Mouse (Mus musculus): ENCODE measurements around the gene Cacna1f. TPM values are rescaled to one million over a fixed set of nuclear protein-coding genes. Genes with fewer than 3 reads are reported as not detected.

The Cacna1f gene
- polyA plus RNA-seq, 1 experiment = 0.32 TPM

GRCm38 (mm10) chrX:7661086-7661485 is 54.2 kb downstream of the Cacna1f start:
- H3K4me3 ChIP-seq (replicated peaks; ENCODE audit: control insufficient read depth, low read depth, low read length) = no peak overlapping the region
- H3K27ac ChIP-seq (ENCODE audit: control insufficient read depth, insufficient read depth, low read depth, low read length, poor library complexity) = no peak overlapping the region
- 71% methylated on average over 4 of the region's 4 CpGs for WGBS
- TF ChIP-seq CTCF (IDR thresholded peaks at IDR 0.05; ENCODE audit: control insufficient read depth, insufficient read depth, low read length) (no peak), POLR2A (IDR thresholded peaks at IDR 0.05; ENCODE audit: borderline replicate concordance, control insufficient read depth, low read depth, low read length) (no peak)
- no peaks in the 10 kb centered on the region; the same call in 1 of the 2 replicates for H3K4me1 ChIP-seq (ENCODE audit: control insufficient read depth, insufficient read depth, low read length)

DNA sequence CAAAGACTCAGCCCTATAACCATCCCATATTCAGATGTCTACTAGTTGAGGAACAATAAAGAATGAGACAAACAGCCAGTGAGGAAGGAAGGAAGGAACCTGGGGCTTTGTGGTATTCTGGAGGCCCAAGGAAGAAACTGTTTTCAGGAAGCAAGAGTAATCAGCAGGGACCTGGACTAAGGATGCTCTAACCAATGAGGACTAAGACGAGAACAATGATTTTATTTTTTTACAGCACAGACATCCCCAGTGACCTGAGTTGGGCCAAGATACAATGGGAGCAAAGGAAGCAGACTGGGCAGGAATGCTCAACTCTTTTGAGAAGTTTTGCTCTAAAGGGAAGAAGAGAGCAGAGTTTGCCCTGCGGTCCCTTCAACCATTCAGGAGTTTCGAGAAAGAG is 56.1 kb downstream of the Cacna1f start:
- H3K4me1 ChIP-seq (ENCODE audit: control insufficient read depth, insufficient read depth, low read length) = no peaks in the 10 kb centered on the region; the same call in 1 of the 2 replicates
- no peak overlapping the region for H3K27ac ChIP-seq (ENCODE audit: control insufficient read depth, insufficient read depth, low read depth, low read length, poor library complexity)
- no peak overlapping the region for H3K4me3 ChIP-seq (replicated peaks; ENCODE audit: control insufficient read depth, low read depth, low read length)
- 73% methylated on average over 3 of the region's 3 CpGs for WGBS
- no peak for TF ChIP-seq POLR2A (IDR thresholded peaks at IDR 0.05; ENCODE audit: borderline replicate concordance, control insufficient read depth, low read depth, low read length)

DNA sequence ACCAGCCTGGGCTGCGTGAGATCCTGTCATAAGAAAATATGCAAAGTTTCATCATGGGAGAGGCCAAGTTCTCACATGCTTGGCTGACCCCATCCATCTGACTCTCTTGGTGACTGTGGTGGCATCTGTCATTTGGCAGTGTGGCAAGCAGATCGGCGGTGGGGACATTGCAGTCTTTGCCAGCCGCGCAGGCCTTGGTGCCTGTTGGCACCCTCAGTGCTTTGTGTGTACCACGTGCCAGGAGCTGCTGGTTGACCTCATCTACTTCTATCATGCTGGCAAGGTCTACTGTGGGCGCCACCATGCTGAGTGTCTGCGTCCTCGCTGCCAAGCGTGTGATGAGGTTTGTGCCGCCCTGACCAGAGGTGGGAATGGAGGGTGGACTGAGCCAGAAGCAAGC is 57.9 kb downstream of the Cacna1f start:
- TF ChIP-seq POLR2A (IDR thresholded peaks at IDR 0.05; ENCODE audit: borderline replicate concordance, control insufficient read depth, low read depth, low read length) (no peak), CTCF (IDR thresholded peaks at IDR 0.05; ENCODE audit: control insufficient read depth, insufficient read depth, low read length) (no peak)
- H3K27ac ChIP-seq (ENCODE audit: control insufficient read depth, insufficient read depth, low read depth, low read length, poor library complexity) = no peak overlapping the region
- WGBS = 86% methylated on average over 11 of the region's 11 CpGs
- H3K4me3 ChIP-seq (replicated peaks; ENCODE audit: control insufficient read depth, low read depth, low read length) = no peak overlapping the region
- H3K4me1 ChIP-seq (ENCODE audit: control insufficient read depth, insufficient read depth, low read length) = no peaks in the 10 kb centered on the region; the same call in 1 of the 2 replicates

GRCm38 (mm10) chrX:7665739-7666502 is 59.0 kb downstream of the Cacna1f start:
- H3K27ac ChIP-seq (ENCODE audit: control insufficient read depth, insufficient read depth, low read depth, low read length, poor library complexity) = no peak overlapping the region
- no peaks in the 10 kb centered on the region; the same call in 1 of the 2 replicates for H3K4me1 ChIP-seq (ENCODE audit: control insufficient read depth, insufficient read depth, low read length)
- TF ChIP-seq CTCF (IDR thresholded peaks at IDR 0.05; ENCODE audit: control insufficient read depth, insufficient read depth, low read length) = no peak
- no peak for TF ChIP-seq POLR2A (IDR thresholded peaks at IDR 0.05; ENCODE audit: borderline replicate concordance, control insufficient read depth, low read depth, low read length)
- no peak overlapping the region for H3K4me3 ChIP-seq (replicated peaks; ENCODE audit: control insufficient read depth, low read depth, low read length)
- 78% methylated on average over 21 of the region's 21 CpGs for WGBS

DNA sequence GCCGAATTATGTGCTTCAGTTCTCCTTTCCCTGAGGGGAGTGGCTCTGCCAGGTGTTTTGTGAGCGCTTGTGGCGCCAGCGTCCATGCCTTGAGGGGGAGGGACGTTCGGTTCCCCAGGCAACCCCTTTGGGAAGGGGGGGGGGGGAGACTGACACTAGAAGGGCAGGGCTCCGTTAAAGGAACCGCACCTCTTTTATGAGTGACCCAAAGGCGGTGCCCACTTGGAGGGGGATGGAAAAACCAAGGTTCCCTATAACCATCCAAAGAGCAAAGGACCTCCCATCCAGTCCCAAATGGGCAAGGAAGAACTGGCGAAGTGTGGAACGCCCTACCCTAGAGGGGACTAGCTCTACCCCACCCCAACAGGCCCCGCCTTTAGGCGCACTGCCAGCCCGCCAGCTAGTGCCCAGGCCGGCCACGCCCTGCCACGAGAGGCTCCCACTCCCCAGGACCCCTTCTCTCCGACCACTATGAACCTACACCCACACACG is 63.6 kb downstream of the Cacna1f start:
- TF ChIP-seq CTCF (IDR thresholded peaks at IDR 0.05; ENCODE audit: control insufficient read depth, insufficient read depth, low read length) (no peak), POLR2A (IDR thresholded peaks at IDR 0.05; ENCODE audit: borderline replicate concordance, control insufficient read depth, low read depth, low read length) (no peak)
- 14% methylated on average over 17 of the region's 19 CpGs for WGBS

DNA sequence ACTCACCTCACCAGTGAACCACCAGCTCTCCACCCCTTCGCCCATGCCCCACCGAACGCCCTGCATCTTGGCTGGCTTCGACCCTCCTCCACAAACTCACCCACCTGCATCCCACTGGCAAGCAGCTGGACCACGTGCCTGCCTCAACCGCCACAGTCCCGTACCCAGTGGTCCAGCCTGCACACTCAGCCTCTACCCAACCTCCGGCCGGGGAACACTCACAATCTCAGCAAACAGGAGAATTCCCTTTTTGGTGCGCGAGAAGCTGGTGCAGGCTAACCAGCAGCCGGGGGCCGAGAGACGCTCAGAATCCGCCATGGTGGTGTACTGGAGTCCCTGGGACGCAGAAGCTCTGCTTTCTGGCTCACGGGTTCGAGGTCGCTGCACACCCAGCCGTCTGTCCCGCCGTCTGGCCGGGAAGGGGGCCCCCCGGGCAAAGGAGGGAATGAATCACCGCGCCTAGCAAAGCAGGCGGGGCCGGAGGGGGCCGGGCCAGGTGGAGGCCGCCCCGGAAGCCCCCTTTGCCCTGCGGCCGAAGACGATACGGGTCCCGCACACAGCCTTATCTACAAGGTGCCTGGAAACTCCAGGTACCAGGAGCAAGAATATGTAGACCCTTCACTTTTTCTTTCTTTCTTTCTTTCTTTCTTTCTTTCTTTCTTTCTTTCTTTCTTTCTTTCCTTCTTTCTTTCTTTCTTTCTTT is 64.2 kb downstream of the Cacna1f start, which contains the start of gene Plp2:
Gene Plp2 (minus strand): TSS at position 470 of the 703 bp plus-strand sequence.
- TF ChIP-seq POLR2A (IDR thresholded peaks at IDR 0.05; ENCODE audit: borderline replicate concordance, control insufficient read depth, low read depth, low read length) (peak; percentile 21; the same call in 1 of the 2 replicates), CTCF (IDR thresholded peaks at IDR 0.05; ENCODE audit: control insufficient read depth, insufficient read depth, low read length) (no peak)
- H3K27ac ChIP-seq (ENCODE audit: control insufficient read depth, insufficient read depth, low read depth, low read length, poor library complexity) = peak within 1 kb of the TSS; percentile 82
- WGBS = 6% methylated on average over 36 of the region's 36 CpGs
- peak within 1 kb of the TSS; percentile 96 for H3K4me3 ChIP-seq (replicated peaks; ENCODE audit: control insufficient read depth, low read depth, low read length)
- H3K4me1 ChIP-seq (ENCODE audit: control insufficient read depth, insufficient read depth, low read length) = peaks cover 3% of the 10 kb centered on the region

More for the DNA sequence above, 63.6 kb downstream of the Cacna1f start:
- peak overlapping the region; percentile 82 for H3K27ac ChIP-seq (ENCODE audit: control insufficient read depth, insufficient read depth, low read depth, low read length, poor library complexity)
- H3K4me3 ChIP-seq (replicated peaks; ENCODE audit: control insufficient read depth, low read depth, low read length) = peak overlapping the region; percentile 96
- peaks cover 3% of the 10 kb centered on the region for H3K4me1 ChIP-seq (ENCODE audit: control insufficient read depth, insufficient read depth, low read length)

GRCm38 (mm10) chrX:7672739-7673138 is 65.9 kb downstream of the Cacna1f start:
- Histone ChIP-seq H3K27ac (ENCODE audit: control insufficient read depth, insufficient read depth, low read depth, low read length, poor library complexity) (peak overlapping the region; percentile 80), H3K4me1 (ENCODE audit: control insufficient read depth, insufficient read depth, low read length) (peaks cover 3% of the 10 kb centered on the region), H3K4me3 (replicated peaks; ENCODE audit: control insufficient read depth, low read depth, low read length) (peak overlapping the region; percentile 39)
- WGBS = 31% methylated on average over 6 of the region's 6 CpGs
- TF ChIP-seq CTCF (IDR thresholded peaks at IDR 0.05; ENCODE audit: control insufficient read depth, insufficient read depth, low read length) (no peak), POLR2A (IDR thresholded peaks at IDR 0.05; ENCODE audit: borderline replicate concordance, control insufficient read depth, low read depth, low read length) (no peak)

Measured in bone marrow, adult 2 months (tissue).